Mouse (Mus musculus) hindbrain, embryonic 12.5 days (tissue): ENCODE measurements around the gene Ppp1r12a. TPM values are rescaled to one million over a fixed set of nuclear protein-coding genes. Genes with fewer than 3 reads are reported as not detected.

Experiments used
- ATAC-seq: fragments of 200-750 bp; cut with Nextera tagmentation; 2 replicates; pipeline ENCODE4 v1.8.0; 2017; ENCODE audit warnings: moderate TSS enrichment; ENCODE audit not compliant: low FRiP score
- H3K27ac ChIP-seq: fragments of 300-500 bp; sonication (generic); 2 replicates; pipeline ENCODE4 v1.5.1; 2016; ENCODE audit warnings: mild to moderate bottlenecking
- H3K27me3 ChIP-seq: fragments of 300-500 bp; sonication (generic); 2 replicates; pipeline ENCODE4 v1.6.1; 2016; ENCODE audit warnings: mild to moderate bottlenecking
- H3K36me3 ChIP-seq: fragments of 300-500 bp; sonication (generic); 2 replicates; pipeline ENCODE4 v1.6.1; 2016; ENCODE audit warnings: mild to moderate bottlenecking
- H3K4me1 ChIP-seq: fragments of 300-500 bp; sonication (generic); 2 replicates; pipeline ENCODE4 v1.6.1; 2016
- H3K4me2 ChIP-seq: fragments of 300-500 bp; sonication (generic); replicated peaks from 2 replicates; pipeline ENCODE4 v1.6.1; 2016; ENCODE audit warnings: mild to moderate bottlenecking
- H3K4me3 ChIP-seq: fragments of 300-500 bp; sonication (generic); 2 replicates; pipeline ENCODE4 v1.5.1; 2016; ENCODE audit warnings: mild to moderate bottlenecking
- H3K9ac ChIP-seq: fragments of 300-500 bp; sonication (generic); 2 replicates; pipeline ENCODE4 v1.6.1; 2016; ENCODE audit warnings: mild to moderate bottlenecking, moderate library complexity
- H3K9me3 ChIP-seq: fragments of 300-500 bp; sonication (generic); replicated peaks from 2 replicates; pipeline ENCODE4 v1.6.1; 2016; ENCODE audit warnings: mild to moderate bottlenecking
- WGBS: fragments of 180-500 bp; shearing (Covaris S2); methylation state at CpG from one replicate; pipeline ENCODE4 v1.1.7; 2016; 5-methylcytosine and 5-hydroxymethylcytosine counted together
- polyA plus RNA-seq: library from polyadenylated mRNA; unstranded; fragments of >200 nt; fragmentation: Nextera tagmentation; extraction: Ambion mirVana; gene quantifications from 2 replicates; pipeline ENCODE4 v1.2.1, GENCODE M21; 2016

Gene Ppp1r12a
- polyA plus RNA-seq: 88.6 and 93.0 TPM in 2 replicates

DNA sequence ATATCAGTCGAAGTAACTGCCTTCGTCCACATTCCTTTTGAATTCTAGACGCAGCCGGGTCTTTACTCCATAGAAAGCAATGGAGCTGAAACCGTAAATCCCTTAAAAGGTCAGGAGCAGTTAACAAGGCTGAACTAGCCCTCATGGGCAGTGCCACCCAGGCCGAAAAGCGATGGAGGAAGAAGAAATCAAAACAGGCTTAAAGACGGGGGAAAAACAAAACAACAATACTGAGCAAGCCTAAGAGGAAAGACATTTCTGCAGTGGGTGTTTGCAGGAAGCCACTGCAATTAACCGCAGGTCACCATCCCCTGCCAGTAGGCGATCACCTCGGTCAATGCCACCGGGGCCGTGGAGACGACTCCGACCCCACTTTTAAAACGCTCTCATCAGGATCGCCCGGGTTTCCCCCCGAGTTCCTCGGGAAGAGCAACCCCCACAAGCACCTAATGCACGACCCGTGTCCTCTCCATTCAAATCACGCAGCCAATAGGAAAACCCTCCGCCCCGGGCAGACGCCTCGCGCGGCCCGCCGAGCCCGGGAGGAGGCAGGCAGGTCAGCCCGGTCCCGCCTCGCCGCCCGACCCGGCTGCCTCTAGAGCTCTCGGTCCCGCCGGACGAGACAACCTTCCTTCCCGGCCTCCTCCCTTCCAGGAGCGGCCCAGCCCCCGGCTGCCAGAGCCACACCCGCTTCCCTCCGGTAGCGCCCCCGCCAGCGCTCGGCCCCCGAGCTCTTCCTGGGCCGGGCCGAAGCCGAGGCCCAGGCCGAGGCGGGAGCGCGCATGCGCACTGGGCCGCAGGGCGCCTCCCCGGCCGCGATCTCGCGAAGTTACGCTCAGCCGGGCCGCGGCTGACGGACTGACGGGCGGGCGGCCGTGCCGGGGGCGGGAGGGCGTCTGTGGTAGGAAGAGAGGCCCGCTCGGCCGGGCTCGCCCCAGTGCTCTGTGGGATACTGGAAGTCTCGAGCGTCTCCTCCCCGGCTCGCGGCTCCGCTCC is at the start of gene Ppp1r12a:
TSS of gene Ppp1r12a (plus strand) at position 933 of the 996 bp plus-strand sequence.
- ATAC-seq: peak; percentile 97
- peak within 1 kb of the TSS; percentile 74 for H3K4me2 ChIP-seq
- peak within 1 kb of the TSS; percentile 100 for H3K9ac ChIP-seq
- peak within 1 kb of the TSS; percentile 99 for H3K27ac ChIP-seq
- no peaks in the 10 kb centered on the region for H3K36me3 ChIP-seq
- peak within 1 kb of the TSS; percentile 94 for H3K4me3 ChIP-seq
- WGBS: under 1% methylated on average over 76 of the region's 89 CpGs
- H3K27me3 ChIP-seq: no peaks in the 10 kb centered on the region
- H3K4me1 ChIP-seq: peaks cover 20% of the 10 kb centered on the region
- no peaks in the 10 kb centered on the region for H3K9me3 ChIP-seq

DNA sequence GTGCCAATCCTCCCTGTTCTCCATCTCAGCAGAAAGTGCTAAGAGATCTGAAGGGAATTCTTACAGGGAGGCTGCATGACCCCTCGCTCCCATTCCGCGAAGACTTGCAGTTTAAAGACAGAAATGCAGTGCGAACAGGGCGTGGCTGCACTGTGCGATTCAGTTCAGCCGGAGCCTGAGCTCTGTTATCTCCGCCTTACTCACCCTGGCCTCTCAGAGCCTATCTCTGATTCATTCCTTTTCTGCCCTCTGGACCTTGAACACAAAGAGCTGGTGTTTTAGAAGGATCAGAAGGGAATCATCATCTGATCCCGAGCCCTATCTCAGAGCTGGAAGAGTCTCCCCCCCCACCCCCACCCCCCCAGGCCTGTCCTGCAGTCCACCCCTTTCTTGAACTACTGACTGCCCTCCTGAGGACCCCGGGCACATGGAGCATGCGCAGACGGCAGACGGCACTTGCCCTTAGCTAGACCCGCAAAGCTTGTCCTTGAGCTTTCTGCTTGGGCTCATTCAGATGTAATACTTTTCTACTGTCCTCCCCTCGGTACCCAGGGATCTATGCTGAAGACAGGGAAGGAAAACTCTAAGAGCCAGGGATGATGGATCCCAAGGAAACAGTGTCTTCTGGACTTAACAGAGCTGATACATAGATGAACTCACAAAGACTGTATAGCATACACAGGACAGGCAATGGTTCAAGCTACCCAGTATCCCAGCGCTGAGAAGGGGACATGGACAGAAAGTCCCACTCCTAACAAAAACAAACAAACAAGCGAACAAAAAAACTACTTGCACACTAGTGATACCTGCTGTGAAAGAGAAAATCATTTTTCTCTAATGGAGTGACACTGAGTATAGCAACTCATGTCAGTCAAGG is 48.4 kb upstream of the Ppp1r12a start:
- no peaks in the 10 kb centered on the region for H3K36me3 ChIP-seq
- H3K4me2 ChIP-seq: peak overlapping the region; percentile 40
- no peak overlapping the region for H3K9ac ChIP-seq
- H3K27ac ChIP-seq: no peak overlapping the region
- 0 out of 2 replicates have a peak overlapping the region, but pooled peaks have one; percentile 3 for H3K4me3 ChIP-seq
- H3K27me3 ChIP-seq: no peaks in the 10 kb centered on the region
- peak; percentile 51; the same call in 1 of the 2 replicates for ATAC-seq
- no peaks in the 10 kb centered on the region for H3K9me3 ChIP-seq
- 48% methylated on average over 17 of the region's 17 CpGs for WGBS
- 0 out of 2 replicates have a peak, but pooled peaks cover 3% of the 10 kb centered on the region for H3K4me1 ChIP-seq

DNA sequence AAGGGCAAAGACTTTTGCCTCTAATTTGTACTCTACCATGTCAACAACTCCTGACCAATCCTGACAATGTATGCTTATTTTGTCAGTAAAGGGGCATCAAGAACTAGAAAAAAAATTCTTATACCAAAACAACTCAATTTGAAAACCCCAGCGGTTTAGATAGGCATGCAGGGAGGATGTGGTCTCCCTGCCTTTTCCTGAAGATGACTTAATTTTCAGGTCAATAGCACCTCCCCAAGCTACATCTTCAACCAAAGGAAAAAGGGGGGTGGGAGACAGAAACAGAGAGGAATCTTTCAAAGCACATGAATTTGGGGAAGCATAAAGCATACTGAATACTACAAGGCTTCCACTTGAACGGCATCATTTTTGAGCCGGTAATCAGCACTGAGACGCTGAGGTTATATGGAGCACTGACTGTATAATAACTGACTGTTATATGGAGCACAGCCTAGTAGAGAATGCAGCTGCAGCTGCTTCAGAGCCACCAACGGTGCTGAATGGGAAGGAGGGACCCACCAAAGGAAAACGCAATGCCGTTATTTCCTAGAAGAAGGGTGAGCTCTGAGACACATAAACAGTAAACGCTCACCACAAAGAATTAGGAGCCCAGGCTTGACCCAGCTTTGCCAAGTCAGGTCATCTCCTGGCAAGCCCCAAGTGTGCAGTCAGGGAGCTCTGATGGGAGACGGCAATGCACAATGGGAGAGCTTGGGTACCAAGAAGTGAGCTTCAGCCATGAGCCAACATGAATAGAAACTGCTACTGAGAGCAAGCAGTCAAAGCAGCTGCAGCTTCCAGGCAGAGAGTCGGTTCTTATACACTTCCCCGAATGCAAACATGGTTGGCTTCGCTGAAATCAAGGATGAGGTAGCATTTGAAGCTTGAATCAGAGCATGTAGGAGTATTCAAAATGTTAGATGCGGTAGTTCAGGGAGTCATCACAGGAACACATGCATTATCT is 43.5 kb upstream of the Ppp1r12a start:
- Histone ChIP-seq H3K9me3 (no peaks in the 10 kb centered on the region), H3K36me3 (no peaks in the 10 kb centered on the region), H3K4me2 (no peak overlapping the region), H3K9ac (no peak overlapping the region), H3K4me1 (0 out of 2 replicates have a peak, but pooled peaks cover under 1% of the 10 kb centered on the region), H3K27me3 (no peaks in the 10 kb centered on the region), H3K4me3 (no peak overlapping the region), H3K27ac (no peak overlapping the region)
- ATAC-seq: no peak
- WGBS: 87% methylated on average over 13 of the region's 13 CpGs

DNA sequence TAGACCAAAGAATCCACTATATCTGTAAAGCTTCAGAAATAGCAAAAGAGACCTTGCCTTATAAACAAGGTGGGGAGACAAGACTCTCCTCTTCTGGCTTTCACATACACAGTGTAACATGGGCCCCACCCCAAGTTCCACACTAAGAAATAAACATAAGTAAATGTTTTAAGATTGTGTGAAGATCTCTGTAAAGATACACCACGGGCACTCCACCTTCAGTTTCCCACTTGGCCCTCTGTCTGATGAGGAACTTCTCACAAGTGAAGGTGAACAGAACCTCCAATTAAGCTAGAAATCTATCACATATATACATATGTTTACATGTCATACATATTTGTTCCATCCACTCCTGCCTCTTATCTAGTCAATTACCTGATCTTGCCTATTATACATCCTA is 42.6 kb upstream of the Ppp1r12a start:
- 94% methylated on average over 1 of the region's 1 CpGs for WGBS
- no peaks in the 10 kb centered on the region for H3K9me3 ChIP-seq
- no peak overlapping the region for H3K4me2 ChIP-seq
- H3K27me3 ChIP-seq: no peaks in the 10 kb centered on the region
- no peaks in the 10 kb centered on the region for H3K36me3 ChIP-seq
- H3K4me3 ChIP-seq: no peak overlapping the region
- no peak for ATAC-seq
- no peaks in the 10 kb centered on the region for H3K4me1 ChIP-seq
- no peak overlapping the region for H3K9ac ChIP-seq
- H3K27ac ChIP-seq: no peak overlapping the region

DNA sequence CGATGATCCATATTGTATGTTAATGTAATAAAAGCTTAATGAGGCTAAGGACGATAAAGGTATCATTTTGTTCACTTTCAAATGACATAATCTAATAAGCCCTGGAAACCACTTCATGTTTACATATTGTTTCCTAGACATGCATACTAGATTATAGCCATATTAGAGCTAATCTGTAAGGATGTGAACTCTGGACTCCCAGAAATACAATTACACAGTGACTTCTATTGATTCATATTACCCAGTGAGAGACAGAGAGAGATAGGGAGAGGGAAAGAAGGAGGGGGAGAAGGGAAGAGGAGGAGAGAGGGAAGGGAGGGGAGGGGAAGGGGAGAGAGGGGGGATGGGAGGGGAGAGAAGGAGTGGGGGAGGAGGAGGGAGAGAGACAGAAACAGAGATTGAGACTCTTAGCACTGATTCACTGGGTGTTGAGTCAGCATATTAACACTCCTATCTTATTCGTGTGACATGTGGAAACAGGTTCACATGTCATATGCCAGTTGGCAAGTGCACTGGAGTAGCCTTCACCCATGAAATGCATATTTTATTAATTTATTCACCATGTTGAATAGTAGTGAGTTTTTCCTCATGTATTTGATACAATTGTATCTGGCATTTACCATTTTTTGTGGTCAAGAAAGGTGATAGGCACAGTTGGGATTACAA is 36.9 kb upstream of the Ppp1r12a start:
- Histone ChIP-seq H3K36me3 (no peaks in the 10 kb centered on the region), H3K27ac (no peak overlapping the region), H3K9me3 (no peaks in the 10 kb centered on the region), H3K27me3 (no peaks in the 10 kb centered on the region), H3K4me1 (no peaks in the 10 kb centered on the region), H3K4me2 (no peak overlapping the region), H3K9ac (no peak overlapping the region), H3K4me3 (no peak overlapping the region)
- WGBS: 84% methylated on average over 3 of the region's 3 CpGs
- no peak for ATAC-seq

DNA sequence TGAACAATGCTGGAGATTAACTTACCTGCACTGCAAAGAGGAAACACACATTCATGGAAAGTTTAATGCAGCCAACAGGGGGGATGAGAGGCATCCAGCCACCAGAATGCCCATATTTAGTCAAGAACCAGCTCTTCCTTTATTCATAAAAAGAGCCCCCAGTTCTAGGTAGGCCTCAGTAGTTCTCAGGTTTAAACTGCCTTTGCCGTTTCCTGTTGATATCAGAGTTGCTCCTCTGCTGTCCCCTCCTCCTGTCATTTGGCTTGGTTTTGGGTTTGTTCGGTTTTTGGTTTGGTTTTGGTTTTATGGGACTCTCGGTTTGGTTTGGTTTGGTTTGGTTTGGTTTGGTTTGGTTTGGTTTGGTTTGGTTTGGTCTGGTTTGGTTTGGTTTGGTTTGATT is 32.8 kb upstream of the Ppp1r12a start:
- Histone ChIP-seq H3K4me1 (no peaks in the 10 kb centered on the region), H3K9me3 (no peaks in the 10 kb centered on the region), H3K4me2 (no peak overlapping the region), H3K27me3 (no peaks in the 10 kb centered on the region), H3K36me3 (no peaks in the 10 kb centered on the region), H3K9ac (no peak overlapping the region), H3K4me3 (no peak overlapping the region), H3K27ac (no peak overlapping the region)
- 95% methylated on average over 3 of the region's 3 CpGs for WGBS
- ATAC-seq: no peak

DNA sequence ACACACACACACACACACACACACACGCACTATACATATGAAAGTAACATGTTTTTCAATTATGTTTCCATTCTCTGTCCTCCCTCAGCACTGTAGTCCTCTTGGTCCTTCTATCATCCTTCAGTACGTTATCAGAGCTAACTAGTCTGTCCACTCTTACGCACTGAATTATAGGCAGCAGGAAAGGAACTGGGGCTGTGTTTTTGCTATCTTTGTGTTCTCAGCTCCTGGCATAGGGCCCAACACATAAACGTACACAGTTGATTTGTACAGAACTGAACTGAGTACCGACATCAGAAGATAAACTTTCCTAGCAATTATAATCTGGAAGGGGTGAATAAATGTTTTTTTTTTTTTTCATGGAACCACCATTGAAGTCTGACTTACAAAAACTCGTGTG is 30.1 kb upstream of the Ppp1r12a start:
- ATAC-seq: no peak
- H3K4me2 ChIP-seq: no peak overlapping the region
- no peak overlapping the region for H3K4me3 ChIP-seq
- no peaks in the 10 kb centered on the region for H3K36me3 ChIP-seq
- 89% methylated on average over 6 of the region's 6 CpGs for WGBS
- H3K9me3 ChIP-seq: no peaks in the 10 kb centered on the region
- no peaks in the 10 kb centered on the region for H3K27me3 ChIP-seq
- H3K4me1 ChIP-seq: no peaks in the 10 kb centered on the region
- no peak overlapping the region for H3K27ac ChIP-seq
- H3K9ac ChIP-seq: no peak overlapping the region

DNA sequence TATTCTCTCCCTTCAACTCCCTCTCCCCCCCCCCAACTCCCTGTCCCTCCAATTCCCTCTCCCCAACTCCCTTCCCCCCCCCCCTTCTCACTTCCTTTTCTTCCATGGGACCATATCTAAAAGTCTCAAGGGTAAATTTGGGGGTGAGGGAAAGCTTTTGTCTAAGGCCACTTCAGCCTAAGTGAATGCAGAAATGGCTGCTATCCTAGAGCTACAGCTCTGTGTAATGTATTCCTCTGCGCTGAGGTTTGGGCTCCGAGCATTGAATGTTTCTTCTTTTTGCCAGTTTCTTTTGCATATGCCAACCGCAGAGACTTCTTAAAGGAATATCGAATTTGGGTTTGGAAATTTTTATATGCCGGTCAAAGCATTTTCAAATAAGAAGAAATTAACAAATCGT is 28.7 kb upstream of the Ppp1r12a start:
- Histone ChIP-seq H3K9ac (no peak overlapping the region), H3K4me2 (no peak overlapping the region), H3K4me3 (no peak overlapping the region), H3K36me3 (no peaks in the 10 kb centered on the region), H3K27ac (no peak overlapping the region), H3K4me1 (no peaks in the 10 kb centered on the region), H3K9me3 (no peaks in the 10 kb centered on the region), H3K27me3 (no peaks in the 10 kb centered on the region)
- WGBS: 90% methylated on average over 6 of the region's 6 CpGs
- peak; percentile 50; the same call in 1 of the 2 replicates for ATAC-seq

DNA sequence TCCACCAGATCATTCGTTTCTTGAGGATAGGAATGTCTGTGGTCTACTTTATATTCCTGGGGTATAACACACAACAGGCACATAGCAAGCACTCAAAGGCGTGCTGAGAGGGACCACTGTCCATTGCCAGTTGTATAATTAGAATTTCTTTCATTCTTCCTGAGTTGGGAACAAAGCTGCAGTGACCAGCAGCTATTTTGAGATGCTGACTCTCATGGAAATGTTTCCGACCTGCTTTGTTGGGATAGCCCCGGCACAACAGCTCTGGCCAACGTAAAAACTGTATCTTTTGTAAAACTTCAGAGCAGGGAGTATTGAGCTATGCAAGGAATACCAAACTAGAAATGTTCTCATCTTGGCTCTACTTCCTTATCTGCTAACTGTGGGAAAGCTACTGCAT is 28.2 kb upstream of the Ppp1r12a start:
- Histone ChIP-seq H3K4me2 (no peak overlapping the region), H3K4me1 (no peaks in the 10 kb centered on the region), H3K27me3 (no peaks in the 10 kb centered on the region), H3K9me3 (no peaks in the 10 kb centered on the region), H3K36me3 (no peaks in the 10 kb centered on the region), H3K27ac (no peak overlapping the region), H3K9ac (no peak overlapping the region), H3K4me3 (no peak overlapping the region)
- 55% methylated on average over 5 of the region's 5 CpGs for WGBS
- peak; percentile 67 for ATAC-seq

DNA sequence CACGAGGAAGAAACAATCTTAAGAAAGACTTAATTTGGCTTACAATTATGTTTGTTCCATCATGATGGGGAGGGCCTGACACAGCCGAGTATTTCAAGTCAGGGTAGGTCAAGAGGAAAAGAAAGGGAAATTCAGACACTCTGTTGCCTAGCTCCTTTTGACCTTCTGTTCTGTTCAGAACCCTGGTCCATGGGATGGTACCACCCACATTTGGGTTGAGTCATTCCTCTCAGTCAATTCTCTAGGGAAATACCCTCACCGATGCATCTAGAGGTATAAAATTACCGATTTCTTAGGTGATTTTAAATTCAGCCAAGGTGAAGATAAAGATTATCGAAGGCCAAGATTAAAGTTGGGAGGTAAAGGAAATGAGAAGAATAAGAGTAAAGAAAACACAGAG is 23.6 kb upstream of the Ppp1r12a start:
- H3K27ac ChIP-seq: no peak overlapping the region
- WGBS: 83% methylated on average over 5 of the region's 5 CpGs
- no peak overlapping the region for H3K4me2 ChIP-seq
- no peak overlapping the region for H3K4me3 ChIP-seq
- no peaks in the 10 kb centered on the region for H3K36me3 ChIP-seq
- no peak for ATAC-seq
- no peaks in the 10 kb centered on the region for H3K4me1 ChIP-seq
- H3K9me3 ChIP-seq: no peaks in the 10 kb centered on the region
- H3K27me3 ChIP-seq: no peaks in the 10 kb centered on the region
- H3K9ac ChIP-seq: no peak overlapping the region

DNA sequence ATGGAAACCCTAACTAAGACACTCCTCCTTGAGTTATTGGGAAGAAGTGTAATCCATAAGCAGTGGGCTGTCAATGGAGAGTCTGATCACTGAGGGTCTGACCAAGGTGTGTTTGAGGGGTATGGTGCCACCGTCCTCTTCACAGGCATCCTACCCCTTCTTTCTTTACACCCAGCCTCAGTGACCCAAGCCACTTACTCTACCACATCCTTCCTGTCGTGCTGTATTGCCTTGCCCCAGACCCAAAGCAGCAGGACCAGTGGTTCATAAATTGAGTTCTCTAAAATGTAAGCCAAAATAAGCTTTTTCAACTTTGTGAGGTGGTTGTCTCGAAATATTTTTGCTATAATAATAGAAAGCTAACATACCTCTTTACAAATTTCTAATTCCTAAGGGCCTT is 22.2 kb upstream of the Ppp1r12a start:
- Histone ChIP-seq H3K4me1 (no peaks in the 10 kb centered on the region), H3K4me2 (no peak overlapping the region), H3K36me3 (no peaks in the 10 kb centered on the region), H3K27ac (no peak overlapping the region), H3K27me3 (no peaks in the 10 kb centered on the region), H3K9me3 (no peaks in the 10 kb centered on the region), H3K9ac (no peak overlapping the region), H3K4me3 (no peak overlapping the region)
- ATAC-seq: no peak
- WGBS: 79% methylated on average over 3 of the region's 3 CpGs
